Mouse (Mus musculus) cerebral cortex, adult 2 months (tissue): ENCODE data around the gene Lrrfip2.

Experiments used
- WGBS: fragments of 180-500 bp; shearing (Covaris S2); methylation state at CpG from one replicate; pipeline ENCODE4 v1.1.7; 2018; 5-methylcytosine and 5-hydroxymethylcytosine counted together

Gene Lrrfip2

GRCm38 (mm10) chr9:111161213-111161612, 43.8 kb downstream of the Lrrfip2 start:
- WGBS, result 88% methylated on average over 14 of the region's 14 CpGs

GRCm38 (mm10) chr9:111166612-111167011, 49.2 kb downstream of the Lrrfip2 start:
- 66% methylated on average over 4 of the region's 4 CpGs for WGBS

GRCm38 (mm10) chr9:111170430-111170829, 53.0 kb downstream of the Lrrfip2 start:
- 75% methylated on average over 3 of the region's 3 CpGs for WGBS

- 90% methylated on average over 5 of the region's 5 CpGs for WGBS
Observed at GRCm38 (mm10) chr9:111174071-111174470, 56.7 kb downstream of the Lrrfip2 start.

GRCm38 (mm10) chr9:111178971-111179370, 61.6 kb downstream of the Lrrfip2 start:
- 86% methylated on average over 5 of the region's 5 CpGs for WGBS

GRCm38 (mm10) chr9:111182176-111182575, 64.8 kb downstream of the Lrrfip2 start:
- WGBS, result 15% methylated on average over 3 of the region's 3 CpGs

- 76% methylated on average over 4 of the region's 4 CpGs for WGBS
Observed at GRCm38 (mm10) chr9:111184929-111185328, 67.5 kb downstream of the Lrrfip2 start.

GRCm38 (mm10) chr9:111186861-111187260, 69.5 kb downstream of the Lrrfip2 start:
- 75% methylated on average over 6 of the region's 6 CpGs for WGBS

- WGBS, result 90% methylated on average over 7 of the region's 7 CpGs
Observed at GRCm38 (mm10) chr9:111188731-111189130, 71.3 kb downstream of the Lrrfip2 start.

GRCm38 (mm10) chr9:111193211-111193610, 75.8 kb downstream of the Lrrfip2 start:
- 94% methylated on average over 2 of the region's 2 CpGs for whole genome bisulfite sequencing

GRCm38 (mm10) chr9:111197116-111197515, 79.7 kb downstream of the Lrrfip2 start:
- WGBS, result 93% methylated on average over 3 of the region's 3 CpGs

GRCm38 (mm10) chr9:111197712-111198111, 80.3 kb downstream of the Lrrfip2 start:
- 67% methylated on average over 4 of the region's 4 CpGs for WGBS

GRCm38 (mm10) chr9:111198332-111198731, 80.9 kb downstream of the Lrrfip2 start:
- 47% methylated on average over 1 of the region's 1 CpGs for WGBS

- WGBS, result 21% methylated on average over 9 of the region's 9 CpGs
Observed at GRCm38 (mm10) chr9:111204601-111205375, 87.4 kb downstream of the Lrrfip2 start.

- WGBS, result 89% methylated on average over 3 of the region's 3 CpGs
Observed at GRCm38 (mm10) chr9:111207683-111208082, 90.3 kb downstream of the Lrrfip2 start.

- 70% methylated on average over 3 of the region's 3 CpGs for WGBS
Observed at GRCm38 (mm10) chr9:111208185-111208584, 90.8 kb downstream of the Lrrfip2 start.

- 83% methylated on average over 7 of the region's 7 CpGs for WGBS
Observed at GRCm38 (mm10) chr9:111209158-111209699, 91.8 kb downstream of the Lrrfip2 start.

GRCm38 (mm10) chr9:111210412-111210811, 93.0 kb downstream of the Lrrfip2 start:
- 89% methylated on average over 4 of the region's 4 CpGs for WGBS

- 80% methylated on average over 10 of the region's 10 CpGs for WGBS
Observed at GRCm38 (mm10) chr9:111211122-111212041, 94.0 kb downstream of the Lrrfip2 start.

- WGBS, result 62% methylated on average over 6 of the region's 6 CpGs
Observed at GRCm38 (mm10) chr9:111213501-111213900, 96.1 kb downstream of the Lrrfip2 start.

- 92% methylated on average over 5 of the region's 5 CpGs for WGBS
Observed at GRCm38 (mm10) chr9:111220551-111221080, 103.2 kb downstream of the Lrrfip2 start.

- 50% methylated on average over 1 of the region's 1 CpGs for WGBS
Observed at GRCm38 (mm10) chr9:111221580-111221979, 104.2 kb downstream of the Lrrfip2 start.
